Mouse (Mus musculus) left cerebral cortex, adult 2 months (tissue): ENCODE results near the gene Abhd16a. TPM values are rescaled to one million over a fixed set of nuclear protein-coding genes. Genes with fewer than 3 reads are reported as not detected.

ENCODE experiments used
- DNase-seq, 2 experiments: peaks; one replicate each; pipeline ENCODE4 v3.0.0; 2021 to 2022; ENCODE audit warnings: low spot score in 2 of 2, mixed read lengths in 1 of 2; ENCODE audit errors: extremely low spot score in 1 of 2
- H3K27ac ChIP-seq: fragments of 200-600 bp; 2 replicates; pipeline ENCODE4 v1.8.1; 2022
- H3K4me3 ChIP-seq: fragments of 200-600 bp; 2 replicates; pipeline ENCODE4 v1.8.1; 2022
- CTCF ChIP-seq: fragments of 200-600 bp; IDR thresholded peaks from 2 replicates; pipeline ENCODE4 v1.8.1; 2022; ENCODE audit warnings: antibody characterized with exemption, mild to moderate bottlenecking, moderate library complexity
- intact Hi-C: fragments of 180-260 bp; cut with DNase I; formaldehyde crosslinking; loops from one replicate; pipeline ENCODE4 v1.15.1; 2025
- total RNA-seq, 2 experiments: library from RNA; stranded (reverse); gene quantifications; 2 replicates each; pipeline ENCODE4 v1.2.3; 2021

The Abhd16a gene
- total RNA-seq, 2 experiments from 2014 or later: 109 to 117 TPM

GRCm38 (mm10) chr17:35131038-35131437 lies 42.0 kb downstream of the Abhd16a start:
- Histone ChIP-seq H3K27ac (no peak overlapping the region), H3K4me3 (no peak overlapping the region)
- no peak for DNase-seq
- intact Hi-C loops: no loop called here
- no peak for TF ChIP-seq CTCF

- intact Hi-C loops: no loop called here
Observed at GRCm38 (mm10) chr17:35131500-35132173, 42.6 kb downstream of the Abhd16a start, which contains the start of gene Apom. Gene Apom, minus strand, starts transcription at chr17:35132050.

DNA sequence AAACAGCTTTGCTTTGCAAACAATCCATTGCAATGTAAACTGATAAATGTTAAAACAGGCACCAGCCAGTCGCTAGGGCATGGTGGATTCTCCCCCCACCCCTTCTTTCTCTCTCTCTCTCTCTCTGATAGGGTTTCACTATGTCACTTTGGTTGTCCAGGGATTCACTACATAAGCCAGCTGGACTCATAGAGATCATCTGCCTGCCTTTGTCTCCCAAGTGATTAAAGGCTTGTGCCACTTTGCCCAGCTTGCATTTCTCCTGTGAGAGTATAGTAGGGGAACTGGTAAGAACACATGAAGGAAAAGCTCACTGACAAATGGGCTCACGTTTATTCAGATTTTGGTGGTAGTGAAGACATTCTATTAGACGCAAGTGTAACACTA lies 43.1 kb downstream of the Abhd16a start:
- H3K27ac ChIP-seq: no peak overlapping the region
- intact Hi-C loops: no loop called here
- DNase-seq: no peak
- H3K4me3 ChIP-seq: no peak overlapping the region
- no peak for TF ChIP-seq CTCF

More at GRCm38 (mm10) chr17:35131500-35132173, 42.6 kb downstream of the Abhd16a start, which contains the start of gene Apom:
- Histone ChIP-seq H3K27ac (no peak within 1 kb of the TSS), H3K4me3 (no peak within 1 kb of the TSS)
- DNase-seq: no peak
- no peak for TF ChIP-seq CTCF

DNA sequence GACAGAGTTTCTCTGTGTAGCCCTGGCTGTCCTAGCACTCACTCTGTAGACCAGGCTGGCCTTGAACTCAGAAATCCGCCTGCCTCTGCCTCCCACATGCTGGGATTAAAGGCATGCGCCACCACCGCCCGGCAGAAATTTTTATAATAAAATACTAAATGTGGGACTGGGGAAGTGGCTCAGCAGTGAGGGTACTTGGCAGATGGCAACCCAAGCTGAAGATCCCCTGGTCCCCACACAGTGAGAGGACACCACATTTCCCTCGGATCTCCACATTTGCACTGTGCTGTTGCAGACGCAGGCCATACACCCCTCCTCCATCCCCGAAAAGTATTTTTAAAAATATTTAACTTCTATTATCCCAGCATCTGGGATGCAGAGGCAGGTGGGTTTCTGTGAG lies 44.5 kb downstream of the Abhd16a start:
- intact Hi-C loops: no loop called here
- DNase-seq: no peak
- Histone ChIP-seq H3K27ac (no peak overlapping the region), H3K4me3 (no peak overlapping the region)
- no peak for TF ChIP-seq CTCF

DNA sequence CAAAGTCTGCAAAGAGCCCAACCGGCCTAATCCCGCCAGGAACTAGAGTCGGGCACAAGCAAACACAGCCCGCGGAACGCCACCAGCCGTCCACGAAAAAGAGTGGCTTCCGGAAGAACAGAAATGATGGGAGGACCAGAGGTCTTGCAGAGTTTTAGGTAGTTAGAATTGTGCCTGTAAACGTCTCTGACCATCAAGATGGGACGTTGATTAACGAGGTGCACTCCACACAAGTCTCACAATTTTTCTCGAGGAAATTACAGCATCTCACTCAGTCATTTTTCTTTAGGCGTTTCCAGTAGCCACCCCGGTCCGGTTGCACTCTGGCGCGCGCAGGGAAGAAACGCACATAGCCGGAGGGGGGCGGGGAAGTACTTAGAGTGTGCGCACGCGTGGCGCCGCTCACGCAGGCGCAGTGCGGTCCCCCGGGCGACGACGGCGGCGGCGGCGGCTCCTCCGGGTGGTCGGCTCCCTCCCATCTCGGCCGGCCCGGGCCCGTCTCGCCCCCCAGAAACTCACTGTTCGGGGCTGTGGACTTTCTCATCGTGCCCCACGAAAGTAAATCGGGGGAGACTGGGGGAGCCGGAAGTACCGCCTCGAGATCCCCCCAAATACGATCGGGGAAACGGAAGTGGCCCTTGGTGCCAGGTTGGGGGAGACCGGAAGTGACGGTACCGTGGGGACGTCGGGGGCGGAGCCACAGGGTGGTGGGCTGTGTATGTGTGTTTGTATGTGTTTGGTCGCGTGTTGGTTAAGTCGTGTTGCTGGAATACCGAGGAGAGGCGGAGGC lies 45.9 kb downstream of the Abhd16a start, which contains the start of gene Bag6:
Gene Bag6 (plus strand): TSS at position 378 of the 790 bp plus-strand sequence.
- peak; percentile 93 to 94 for DNase-seq
- no peak for TF ChIP-seq CTCF
- peak within 1 kb of the TSS; percentile 90 for H3K4me3 ChIP-seq
- peak within 1 kb of the TSS; percentile 99 for H3K27ac ChIP-seq
- intact Hi-C loops: loop anchor here (1.0 kb wide), 3 partner anchors 14 to 100 kb away; partner anchors contain the start of genes Gpank1, Nfkbil1 and Prrc2a

DNA sequence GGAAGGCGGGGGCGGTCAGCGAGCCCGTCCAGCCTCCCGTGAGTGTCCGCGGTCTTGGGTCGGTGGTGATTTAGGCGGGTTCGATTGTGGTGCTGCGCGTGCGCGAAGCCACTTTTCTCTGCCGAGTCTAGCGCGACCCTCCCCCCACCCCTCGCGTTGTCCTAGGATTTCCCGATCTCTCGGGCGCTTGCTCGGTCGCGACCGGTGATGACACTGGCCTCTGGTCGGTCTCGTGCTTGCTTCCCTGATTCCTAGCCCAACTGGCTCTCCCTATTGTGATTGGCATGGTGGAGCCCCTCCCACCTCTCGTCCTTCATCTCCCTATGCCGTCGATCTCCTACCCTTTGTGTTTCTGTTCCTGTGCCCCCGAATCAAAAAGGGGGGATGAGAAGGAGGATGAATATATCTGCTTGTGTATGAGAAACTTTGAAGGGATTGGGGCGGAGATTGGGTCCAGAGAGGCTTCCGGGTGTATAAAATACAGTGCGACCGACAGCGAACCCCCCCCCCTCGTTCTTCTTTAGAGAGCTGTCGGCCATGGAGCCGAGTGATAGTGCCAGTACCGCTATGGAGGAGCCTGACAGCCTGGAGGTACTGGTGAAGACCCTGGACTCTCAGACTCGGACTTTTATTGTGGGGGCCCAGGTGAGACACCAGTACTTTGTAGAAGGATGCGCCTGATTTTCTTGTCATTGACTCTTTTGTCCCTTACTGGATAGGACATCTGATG lies 46.7 kb downstream of the Abhd16a start:
- DNase-seq: no peak
- peak overlapping the region; percentile 90 for H3K4me3 ChIP-seq
- intact Hi-C loops: loop anchor here (1.0 kb wide), 3 partner anchors 14 to 100 kb away; partner anchors contain the start of genes Gpank1, Nfkbil1 and Prrc2a
- peak overlapping the region; percentile 99 for H3K27ac ChIP-seq
- TF ChIP-seq CTCF: no peak

DNA sequence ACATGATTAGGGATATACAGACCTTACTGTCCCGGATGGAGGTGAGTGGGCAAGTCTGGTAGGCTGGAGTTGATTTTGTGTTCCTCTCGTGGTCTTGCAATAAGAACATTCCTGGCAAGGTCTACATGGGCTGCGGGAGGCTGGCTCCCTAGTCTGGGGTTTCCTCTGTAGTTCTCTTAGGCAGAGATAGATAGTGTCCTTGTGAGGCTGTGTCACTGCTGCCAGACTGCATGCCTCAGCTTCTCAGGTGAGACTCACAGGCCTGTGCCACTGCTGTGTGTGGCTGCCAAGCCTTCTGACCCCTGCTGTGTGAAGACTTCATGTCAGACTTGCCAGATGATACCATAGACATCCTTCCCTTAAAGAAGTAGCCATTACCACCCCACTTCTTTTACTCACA lies 50.2 kb downstream of the Abhd16a start:
- intact Hi-C loops: no loop called here
- DNase-seq: no peak
- no peak overlapping the region for H3K4me3 ChIP-seq
- no peak overlapping the region for H3K27ac ChIP-seq
- TF ChIP-seq CTCF: no peak

- Histone ChIP-seq H3K27ac (no peak overlapping the region), H3K4me3 (no peak overlapping the region)
- no peak for TF ChIP-seq CTCF
- no peak for DNase-seq
- intact Hi-C loops: no loop called here
Observed at GRCm38 (mm10) chr17:35140490-35140996, 51.5 kb downstream of the Abhd16a start.

DNA sequence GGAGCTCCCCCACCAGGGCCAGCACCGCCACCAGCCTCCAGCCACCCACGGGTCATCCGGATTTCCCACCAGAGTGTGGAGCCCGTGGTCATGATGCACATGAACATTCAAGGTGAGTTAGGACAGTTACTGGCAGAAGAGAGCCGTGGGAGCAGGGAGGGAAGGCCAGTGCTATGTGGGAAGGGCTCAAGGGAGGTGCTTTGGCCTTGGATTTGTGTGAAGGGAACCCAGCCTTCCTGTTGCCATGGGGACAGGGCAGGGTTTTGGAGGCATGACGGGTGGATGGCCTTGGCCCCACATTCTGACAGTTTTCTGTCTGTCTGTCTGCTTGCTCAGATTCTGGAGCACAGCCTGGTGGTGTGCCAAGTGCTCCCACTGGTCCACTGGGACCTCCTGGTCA lies 52.9 kb downstream of the Abhd16a start:
- no peak overlapping the region for H3K4me3 ChIP-seq
- TF ChIP-seq CTCF: no peak
- no peak overlapping the region for H3K27ac ChIP-seq
- DNase-seq: no peak
- intact Hi-C loops: no loop called here

DNA sequence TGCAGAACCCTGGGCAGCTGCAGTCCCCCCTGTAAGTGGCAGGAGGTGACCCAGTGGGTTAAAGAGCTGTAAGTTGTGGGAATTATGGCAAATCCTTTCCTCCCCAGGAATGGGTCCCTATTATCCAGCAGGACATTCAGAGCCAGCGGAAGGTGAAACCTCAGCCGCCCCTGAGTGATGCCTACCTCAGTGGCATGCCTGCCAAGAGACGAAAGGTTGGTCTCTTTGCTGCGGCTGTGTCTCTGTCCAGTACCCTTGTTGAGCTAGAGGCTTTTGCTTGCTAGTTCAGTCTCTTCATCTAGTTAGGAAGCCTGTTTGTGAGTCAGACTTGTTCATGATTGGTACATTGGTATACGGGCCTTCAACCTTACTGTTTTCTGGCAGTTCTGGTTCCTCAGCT lies 57.1 kb downstream of the Abhd16a start:
- intact Hi-C loops: no loop called here
- DNase-seq: no peak
- no peak for TF ChIP-seq CTCF
- no peak overlapping the region for H3K4me3 ChIP-seq
- H3K27ac ChIP-seq: no peak overlapping the region

GRCm38 (mm10) chr17:35147348-35147747 lies 58.3 kb downstream of the Abhd16a start:
- DNase-seq: no peak
- TF ChIP-seq CTCF: no peak
- intact Hi-C loops: no loop called here
- H3K27ac ChIP-seq: no peak overlapping the region
- H3K4me3 ChIP-seq: no peak overlapping the region
